Mouse (Mus musculus) cerebellum, adult 2 months (tissue): ENCODE measurements around the gene Sox21. TPM values are rescaled to one million over a fixed set of nuclear protein-coding genes. Genes with fewer than 3 reads are reported as not detected.

Source experiments
- DNase-seq, 2 experiments: peaks; one replicate each; pipeline ENCODE4 v3.0.0; 2021
- H3K27ac ChIP-seq: fragments of 200-500 bp; 2 replicates; pipeline ENCODE4 v1.5.1; 2012; ENCODE audit warnings: low read length, control low read depth, inconsistent platforms; ENCODE audit not compliant: insufficient read depth
- H3K27me3 ChIP-seq: fragments of 200-500 bp; 2 replicates; pipeline ENCODE4 v1.6.1; 2012; ENCODE audit warnings: inconsistent platforms, mild to moderate bottlenecking, low read length, moderate library complexity; ENCODE audit not compliant: control insufficient read depth, insufficient read depth
- H3K4me1 ChIP-seq: fragments of 200-500 bp; 2 replicates; pipeline ENCODE4 v1.6.1; 2011; ENCODE audit warnings: low read length; ENCODE audit not compliant: control insufficient read depth, insufficient read depth
- H3K4me3 ChIP-seq: fragments of 200-500 bp; replicated peaks from 2 replicates; pipeline ENCODE3; 2011; ENCODE audit warnings: mild to moderate bottlenecking, low read depth, low read length, control low read depth; ENCODE audit not compliant: insufficient read depth
- CTCF ChIP-seq: fragments of 200-500 bp; IDR thresholded peaks from 2 replicates; pipeline ENCODE4 v1.5.1; 2011; ENCODE audit warnings: low read depth, mild to moderate bottlenecking, control low read depth, low read length, moderate library complexity, borderline replicate concordance; ENCODE audit not compliant: insufficient read depth
- POLR2A ChIP-seq: fragments of 200-500 bp; IDR thresholded peaks from 2 replicates; pipeline ENCODE4 v1.6.1; 2011; ENCODE audit warnings: low read length, control low read depth, borderline replicate concordance; ENCODE audit not compliant: insufficient read depth
- WGBS: fragments of 180-500 bp; shearing (Covaris S2); methylation state at CpG from one replicate; pipeline ENCODE4 v1.1.7; 2018; 5-methylcytosine and 5-hydroxymethylcytosine counted together
- polyA plus RNA-seq: library from polyadenylated mRNA; depleted of rRNA; stranded (reverse); fragments of >200 nt; gene quantifications from 2 replicates; pipeline ENCODE4 v1.2.3, GENCODE M21; 2012

Gene Sox21
- polyA plus RNA-seq, 1 experiment, result 5.6 TPM

DNA sequence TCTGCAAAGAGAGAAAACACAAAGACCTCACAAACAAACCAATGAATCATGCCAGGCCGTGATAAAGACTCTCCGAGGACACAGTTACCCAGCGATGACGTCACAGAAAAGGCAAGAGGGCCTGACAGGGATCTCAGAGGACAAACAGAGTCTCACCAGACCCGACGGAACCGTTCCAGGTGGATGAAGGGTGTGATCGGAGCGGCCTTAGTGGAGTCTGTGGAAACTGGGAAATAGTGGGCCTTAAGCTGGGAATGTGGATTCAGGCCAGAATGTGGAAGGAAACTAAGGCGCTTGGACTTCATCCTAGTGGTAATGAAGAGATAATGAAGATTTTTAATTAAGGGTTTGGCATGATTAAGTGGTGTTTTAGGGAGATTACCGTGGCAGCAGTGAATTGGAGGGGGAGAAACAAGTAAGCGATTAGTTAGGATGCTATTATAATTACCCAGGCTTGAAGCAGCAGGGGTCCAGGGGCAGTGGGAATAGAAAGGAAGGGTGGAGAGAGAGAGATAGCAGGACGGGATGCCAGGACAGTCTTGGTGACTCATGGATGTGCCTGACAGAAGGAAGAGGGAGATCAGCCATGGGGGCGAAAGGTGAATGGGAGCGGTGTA, 24.5 kb downstream of the Sox21 start:
- WGBS, result 64% methylated on average over 15 of the region's 15 CpGs
- Histone ChIP-seq H3K4me1 (no peaks in the 10 kb centered on the region), H3K4me3 (no peak overlapping the region), H3K27me3 (no peaks in the 10 kb centered on the region; the same call in 1 of the 2 replicates), H3K27ac (no peak overlapping the region)
- DNase-seq, result no peak
- no peak for TF ChIP-seq POLR2A
- no peak for TF ChIP-seq CTCF

DNA sequence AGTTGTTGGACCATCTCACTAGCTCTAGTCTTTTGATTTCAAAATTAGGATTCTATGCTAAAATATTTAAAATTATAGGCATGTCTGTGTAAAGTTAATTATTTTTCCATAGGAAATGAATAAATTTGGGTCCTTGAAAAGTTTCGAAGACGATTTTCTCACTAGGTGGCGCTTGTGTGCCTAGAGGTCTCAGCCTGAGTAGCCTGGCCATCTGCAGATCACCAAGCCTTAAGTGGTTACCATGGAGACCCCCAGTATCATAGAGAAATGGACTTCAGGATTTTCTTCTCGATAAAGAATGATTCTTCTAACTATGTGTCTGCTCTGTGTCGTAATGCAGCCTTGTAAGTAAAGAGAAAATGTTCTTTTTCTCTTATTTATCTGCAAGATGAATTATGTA, 27.2 kb downstream of the Sox21 start:
- WGBS, result 8% methylated on average over 5 of the region's 5 CpGs
- Histone ChIP-seq H3K4me3 (no peak overlapping the region), H3K27ac (no peak overlapping the region), H3K4me1 (no peaks in the 10 kb centered on the region), H3K27me3 (no peaks in the 10 kb centered on the region)
- DNase-seq, result peak in 1 of 2 experiments; percentile 14
- TF ChIP-seq POLR2A (no peak), CTCF (peak; percentile 31; the same call in 1 of the 2 replicates)

DNA sequence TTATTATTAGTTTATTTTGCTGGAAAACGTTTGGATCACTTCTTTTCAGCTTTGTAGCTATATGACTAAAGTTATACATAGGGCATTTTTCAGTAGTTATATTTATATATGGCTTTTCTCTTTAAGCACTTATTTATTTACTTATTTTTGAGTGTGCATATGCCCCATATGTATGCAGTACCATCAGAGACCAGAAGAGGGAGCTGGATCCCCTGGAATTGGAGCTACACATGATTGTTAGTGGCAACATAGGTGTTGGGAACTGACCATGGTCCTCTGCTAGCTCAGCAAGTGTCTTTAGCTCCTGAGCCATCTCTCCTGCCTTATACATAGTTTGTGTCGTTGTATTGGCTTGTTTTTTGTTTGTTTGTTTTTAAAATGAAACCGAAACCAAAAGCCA, 29.5 kb downstream of the Sox21 start:
- H3K27me3 ChIP-seq, result no peaks in the 10 kb centered on the region
- H3K4me1 ChIP-seq, result no peaks in the 10 kb centered on the region
- no peak overlapping the region for H3K4me3 ChIP-seq
- 87% methylated on average over 3 of the region's 3 CpGs for WGBS
- no peak overlapping the region for H3K27ac ChIP-seq
- no peak for TF ChIP-seq POLR2A
- no peak for DNase-seq

DNA sequence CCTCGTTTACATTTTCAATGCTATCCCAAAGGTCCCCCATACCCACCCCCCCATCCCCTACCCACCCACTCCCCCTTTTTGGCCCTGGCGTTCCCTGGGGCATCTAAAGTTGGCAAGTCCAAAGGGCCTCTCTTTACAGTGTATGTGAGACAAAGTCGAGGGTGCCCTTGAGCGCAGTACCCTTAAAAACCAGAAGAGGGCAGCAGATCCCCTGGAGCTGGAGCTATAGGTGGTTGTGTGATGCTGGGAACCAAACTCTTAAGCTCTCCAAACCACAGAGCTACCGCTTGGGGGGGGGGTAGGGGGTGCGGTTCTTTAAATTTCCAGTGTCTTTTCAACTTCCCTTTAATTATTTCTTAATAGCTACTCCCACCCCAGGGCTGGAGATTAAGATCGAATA, 33.8 kb downstream of the Sox21 start:
- Histone ChIP-seq H3K27ac (no peak overlapping the region), H3K27me3 (no peaks in the 10 kb centered on the region; the same call in 1 of the 2 replicates), H3K4me3 (no peak overlapping the region), H3K4me1 (no peaks in the 10 kb centered on the region)
- TF ChIP-seq CTCF (0 out of 2 replicates have a peak, but pooled peaks have one; percentile 13), POLR2A (no peak)
- 76% methylated on average over 7 of the region's 7 CpGs for WGBS
- DNase-seq, result no peak

DNA sequence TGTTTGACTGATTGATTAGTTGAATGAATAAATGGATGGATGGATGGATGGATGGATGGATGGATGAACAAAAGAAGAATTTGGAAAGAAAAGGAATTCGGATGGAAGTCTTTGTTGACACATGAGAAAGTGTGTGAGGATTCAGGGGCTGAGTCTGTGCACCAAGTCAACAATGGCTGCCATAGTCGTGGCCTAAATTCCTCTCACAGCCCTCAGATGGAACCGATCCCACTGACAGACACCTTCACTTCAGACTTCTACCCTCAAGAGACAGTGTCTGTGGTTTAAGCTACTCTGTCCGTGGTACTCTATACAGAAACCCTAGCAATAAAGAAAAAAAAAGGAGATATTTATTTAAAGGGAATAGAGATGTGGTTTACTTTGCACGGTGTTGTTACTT, 34.8 kb downstream of the Sox21 start:
- TF ChIP-seq POLR2A, result no peak
- no peak for TF ChIP-seq CTCF
- Histone ChIP-seq H3K4me3 (no peak overlapping the region), H3K27me3 (no peaks in the 10 kb centered on the region; the same call in 1 of the 2 replicates), H3K27ac (no peak overlapping the region), H3K4me1 (no peaks in the 10 kb centered on the region)
- no peak for DNase-seq
- 85% methylated on average over 5 of the region's 5 CpGs for WGBS

DNA sequence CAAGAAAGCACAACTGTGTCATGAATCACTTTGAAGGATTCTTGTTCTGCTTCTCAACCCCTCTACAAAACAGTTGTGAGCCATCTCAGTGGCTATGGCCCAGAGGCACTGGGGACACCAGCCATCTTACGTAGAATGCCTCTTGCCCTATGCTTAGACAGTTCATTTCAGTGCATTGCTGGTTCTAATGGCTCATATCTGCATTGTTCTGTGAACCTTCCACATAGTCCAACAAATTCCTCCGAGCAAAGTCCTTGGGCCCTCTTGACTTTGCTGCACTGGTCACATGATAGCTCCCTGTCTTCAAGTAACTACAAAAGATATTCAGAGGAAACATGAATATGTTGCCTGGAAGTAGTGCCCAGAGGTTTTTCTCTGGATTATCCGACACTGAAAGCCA, 36.1 kb downstream of the Sox21 start:
- WGBS, result 91% methylated on average over 3 of the region's 3 CpGs
- H3K27ac ChIP-seq, result no peak overlapping the region
- H3K4me3 ChIP-seq, result no peak overlapping the region
- no peaks in the 10 kb centered on the region for H3K4me1 ChIP-seq
- TF ChIP-seq POLR2A, result no peak
- no peak for TF ChIP-seq CTCF
- no peaks in the 10 kb centered on the region; the same call in 1 of the 2 replicates for H3K27me3 ChIP-seq
- DNase-seq, result no peak

DNA sequence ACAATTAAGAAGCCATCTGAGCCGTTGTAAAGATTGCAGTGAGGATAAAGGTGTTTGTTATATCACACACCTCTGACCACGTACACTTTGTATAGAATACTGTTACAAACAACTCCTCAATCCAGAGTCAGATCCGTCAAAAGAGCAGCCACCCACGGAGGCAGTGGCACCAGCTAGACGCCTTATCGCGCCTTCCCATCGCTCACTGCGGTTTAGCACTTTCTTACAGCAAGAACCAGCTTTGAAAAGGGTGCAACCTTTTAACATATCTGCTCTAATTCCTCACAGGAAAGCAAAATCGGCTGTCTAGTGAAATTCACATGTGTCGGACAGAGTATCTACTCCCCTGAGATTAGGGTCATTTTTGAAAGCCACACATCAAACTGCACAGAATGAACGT, 39.8 kb downstream of the Sox21 start:
- DNase-seq, result no peak
- TF ChIP-seq CTCF (no peak), POLR2A (no peak)
- no peak overlapping the region for H3K4me3 ChIP-seq
- H3K27me3 ChIP-seq, result no peaks in the 10 kb centered on the region; the same call in 1 of the 2 replicates
- WGBS, result 74% methylated on average over 12 of the region's 12 CpGs
- H3K4me1 ChIP-seq, result no peaks in the 10 kb centered on the region
- H3K27ac ChIP-seq, result no peak overlapping the region

DNA sequence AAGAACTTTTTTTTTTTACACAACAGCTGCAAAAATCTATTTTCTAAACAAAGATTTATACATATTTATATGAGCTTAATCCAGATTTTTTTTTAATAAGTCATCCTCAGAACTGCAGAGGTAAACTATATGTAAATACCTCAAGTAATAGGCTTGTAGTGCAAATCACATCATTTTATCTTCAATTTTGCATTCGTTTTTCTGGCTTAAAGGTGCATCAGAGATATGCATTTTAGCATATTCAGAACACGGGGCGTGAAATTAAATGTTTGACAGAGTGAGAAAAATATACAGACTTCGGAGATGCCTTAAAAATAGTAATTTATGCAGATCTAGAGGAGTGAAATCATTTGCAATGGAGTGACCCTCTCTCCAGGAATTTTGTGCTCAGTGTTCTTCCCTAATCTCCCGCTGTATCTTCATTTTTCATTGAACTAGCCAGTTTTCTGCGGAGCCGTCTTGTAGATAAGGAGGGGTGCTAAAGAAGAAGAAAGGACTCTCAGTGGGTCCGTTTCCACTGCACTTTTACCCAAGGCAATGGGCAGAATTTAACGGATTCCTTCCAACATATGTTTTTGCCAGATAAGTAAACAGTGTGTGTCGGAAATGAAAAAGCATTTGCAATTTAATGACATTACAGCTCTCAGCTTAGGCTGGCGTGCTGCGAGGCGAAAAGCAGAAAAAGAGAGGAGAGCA, 42.5 kb downstream of the Sox21 start:
- Histone ChIP-seq H3K27me3 (no peaks in the 10 kb centered on the region; the same call in 1 of the 2 replicates), H3K4me3 (no peak overlapping the region), H3K4me1 (no peaks in the 10 kb centered on the region), H3K27ac (no peak overlapping the region)
- no peak for DNase-seq
- TF ChIP-seq CTCF (no peak), POLR2A (no peak)
- 74% methylated on average over 13 of the region's 13 CpGs for WGBS
